Mouse (Mus musculus) lung, embryonic 14.5 days (tissue): ENCODE data around the gene Bmp6. TPM values are rescaled to one million over a fixed set of nuclear protein-coding genes. Genes with fewer than 3 reads are reported as not detected.

ENCODE experiments used
- ATAC-seq: fragments of 200-750 bp; cut with Nextera tagmentation; 2 replicates; pipeline ENCODE4 v1.8.0; 2017; ENCODE audit warnings: mild to moderate bottlenecking, moderate TSS enrichment, moderate library complexity; ENCODE audit not compliant: insufficient read depth
- DNase-seq: peaks from one replicate; pipeline ENCODE4 v3.0.0-alpha.2; 2015
- H3K27ac ChIP-seq: fragments of 300-500 bp; sonication (generic); 2 replicates; pipeline ENCODE4 v1.5.1; 2014; ENCODE audit warnings: low read depth, mild to moderate bottlenecking, moderate library complexity
- H3K27me3 ChIP-seq: fragments of 300-500 bp; sonication (generic); 2 replicates; pipeline ENCODE4 v1.6.1; 2014; ENCODE audit warnings: low read length, control low read depth; ENCODE audit not compliant: insufficient read depth
- H3K36me3 ChIP-seq: fragments of 300-500 bp; sonication (generic); 2 replicates; pipeline ENCODE4 v1.6.1; 2014; ENCODE audit warnings: control low read depth; ENCODE audit not compliant: insufficient read depth
- H3K4me1 ChIP-seq: fragments of 300-500 bp; sonication (generic); 2 replicates; pipeline ENCODE4 v1.6.1; 2014; ENCODE audit warnings: antibody characterized with exemption, control low read depth; ENCODE audit not compliant: insufficient read depth
- H3K4me2 ChIP-seq: fragments of 300-500 bp; sonication (generic); 2 replicates; pipeline ENCODE4 v1.6.1; 2014; ENCODE audit warnings: mild to moderate bottlenecking
- H3K4me3 ChIP-seq: fragments of 300-500 bp; sonication (generic); 2 replicates; pipeline ENCODE4 v1.5.1; 2014; ENCODE audit warnings: low read depth, low read length
- H3K9ac ChIP-seq: fragments of 300-500 bp; sonication (generic); 2 replicates; pipeline ENCODE4 v1.6.1; 2014
- H3K9me3 ChIP-seq: fragments of 300-500 bp; sonication (generic); 2 replicates; pipeline ENCODE4 v1.6.1; 2016; ENCODE audit warnings: low read depth, low read length, control low read depth
- CTCF ChIP-seq: IDR thresholded peaks from 2 replicates; pipeline ENCODE4 v1.5.1; 2016; ENCODE audit warnings: antibody characterized with exemption, low read depth
- WGBS: fragments of 180-500 bp; shearing (Covaris S2); extraction: QIAGEN DNeasy Blood & Tissue Kit; methylation state at CpG from one replicate; pipeline ENCODE4 v1.1.7; 2014; 5-methylcytosine and 5-hydroxymethylcytosine counted together
- polyA plus RNA-seq: library from polyadenylated mRNA; unstranded; fragments of >200 nt; fragmentation: Nextera tagmentation; extraction: Ambion mirVana; gene quantifications from 2 replicates; pipeline ENCODE4 v1.2.1, GENCODE M21; 2014

Gene Bmp6
- polyA plus RNA-seq, 1 experiment from 2014 or later = 1.1 TPM

GRCm38 (mm10) chr13:38425294-38425693 is 80.4 kb downstream of the Bmp6 start:
- ATAC-seq (no peak), DNase-seq (no peak)
- no peak overlapping the region for H3K4me3 ChIP-seq
- WGBS = 65% methylated on average over 6 of the region's 6 CpGs
- no peaks in the 10 kb centered on the region for H3K36me3 ChIP-seq
- no peaks in the 10 kb centered on the region for H3K4me1 ChIP-seq
- no peak for TF ChIP-seq CTCF
- no peaks in the 10 kb centered on the region for H3K9me3 ChIP-seq
- no peak overlapping the region for H3K9ac ChIP-seq
- H3K27ac ChIP-seq = no peak overlapping the region
- H3K27me3 ChIP-seq = no peaks in the 10 kb centered on the region
- H3K4me2 ChIP-seq = no peak overlapping the region

DNA sequence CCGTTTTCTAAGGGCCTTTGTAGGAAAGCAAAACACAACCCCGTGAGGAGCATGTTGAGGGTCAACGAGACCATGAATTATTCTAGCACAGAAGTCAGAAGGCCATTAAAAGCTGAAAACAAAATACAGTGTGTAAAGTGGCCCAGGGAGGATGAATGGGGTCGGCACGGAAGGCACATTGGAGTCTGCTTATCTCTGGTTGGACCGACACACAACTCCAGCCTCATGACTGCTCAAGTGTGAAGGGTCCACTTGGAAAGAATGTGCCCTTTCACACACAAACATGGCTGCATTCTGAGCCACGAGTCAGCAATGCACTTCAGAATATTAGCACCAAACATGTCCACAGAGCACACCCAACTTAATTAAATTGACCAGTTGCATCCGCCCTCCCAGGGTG is 84.8 kb downstream of the Bmp6 start:
- no peak overlapping the region for H3K27ac ChIP-seq
- H3K4me1 ChIP-seq = no peaks in the 10 kb centered on the region
- TF ChIP-seq CTCF = no peak
- ATAC-seq (no peak), DNase-seq (no peak)
- H3K27me3 ChIP-seq = no peaks in the 10 kb centered on the region
- H3K9ac ChIP-seq = no peak overlapping the region
- H3K4me3 ChIP-seq = no peak overlapping the region
- WGBS = 68% methylated on average over 8 of the region's 8 CpGs
- H3K36me3 ChIP-seq = no peaks in the 10 kb centered on the region
- H3K9me3 ChIP-seq = no peaks in the 10 kb centered on the region
- no peak overlapping the region for H3K4me2 ChIP-seq

DNA sequence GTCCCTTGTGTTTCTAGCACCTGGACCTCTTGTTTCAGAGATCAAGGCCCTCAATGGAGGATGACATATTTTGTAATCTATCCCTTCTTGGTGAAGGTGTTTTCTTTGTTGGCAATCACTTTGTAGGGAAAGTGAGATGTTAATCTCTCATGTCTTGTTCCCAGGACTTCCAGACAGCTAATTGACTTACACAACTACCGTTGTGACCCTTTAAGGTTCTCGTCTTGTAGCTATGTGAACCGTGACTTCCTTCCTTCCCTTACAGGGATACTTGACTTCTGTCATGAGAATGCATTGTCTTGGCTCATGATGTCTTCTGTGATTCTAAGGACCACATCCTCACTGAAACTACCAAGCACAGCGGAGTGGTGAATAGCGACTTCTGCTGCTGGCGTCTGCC is 85.2 kb downstream of the Bmp6 start:
- Histone ChIP-seq H3K27me3 (no peaks in the 10 kb centered on the region), H3K36me3 (no peaks in the 10 kb centered on the region), H3K9ac (no peak overlapping the region), H3K4me2 (no peak overlapping the region), H3K4me3 (no peak overlapping the region), H3K9me3 (no peaks in the 10 kb centered on the region), H3K27ac (no peak overlapping the region), H3K4me1 (no peaks in the 10 kb centered on the region)
- no peak for TF ChIP-seq CTCF
- ATAC-seq = no peak
- WGBS = 83% methylated on average over 6 of the region's 6 CpGs
- no peak for DNase-seq

DNA sequence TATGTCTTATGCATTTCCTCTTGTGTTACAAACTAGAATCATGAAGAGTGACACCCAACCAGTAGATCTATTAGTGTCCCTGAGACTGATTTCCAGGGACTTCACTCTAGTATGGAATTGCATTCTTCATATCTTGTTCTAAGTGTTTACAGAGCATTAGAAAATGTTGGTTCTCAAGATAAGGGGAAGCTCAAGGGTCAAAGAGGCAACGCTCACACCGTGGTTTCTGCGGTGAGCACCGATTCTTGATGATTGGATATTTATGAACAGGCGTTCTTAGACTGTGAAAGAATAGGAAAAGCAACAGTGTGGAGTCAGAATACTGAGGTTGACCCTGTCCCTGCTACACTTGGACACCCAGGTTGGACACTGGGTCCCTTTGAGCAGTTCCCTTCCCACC is 89.9 kb downstream of the Bmp6 start:
- no peaks in the 10 kb centered on the region for H3K4me1 ChIP-seq
- ATAC-seq = no peak
- WGBS = 54% methylated on average over 5 of the region's 5 CpGs

GRCm38 (mm10) chr13:38437930-38438329 is 93.0 kb downstream of the Bmp6 start:
- ATAC-seq = no peak
- H3K4me3 ChIP-seq = no peak overlapping the region
- H3K9me3 ChIP-seq = no peaks in the 10 kb centered on the region
- H3K27me3 ChIP-seq = no peaks in the 10 kb centered on the region
- DNase-seq = peak; percentile 66
- no peaks in the 10 kb centered on the region for H3K4me1 ChIP-seq
- WGBS = 41% methylated on average over 5 of the region's 5 CpGs
- H3K36me3 ChIP-seq = no peaks in the 10 kb centered on the region
- TF ChIP-seq CTCF = peak; percentile 71
- no peak overlapping the region for H3K4me2 ChIP-seq
- H3K27ac ChIP-seq = no peak overlapping the region
- no peak overlapping the region for H3K9ac ChIP-seq

More for the DNA sequence above, 89.9 kb downstream of the Bmp6 start:
- TF ChIP-seq CTCF = no peak
- Histone ChIP-seq H3K9me3 (no peaks in the 10 kb centered on the region), H3K4me2 (no peak overlapping the region), H3K36me3 (no peaks in the 10 kb centered on the region), H3K9ac (no peak overlapping the region), H3K27ac (no peak overlapping the region), H3K27me3 (no peaks in the 10 kb centered on the region), H3K4me3 (no peak overlapping the region)
- no peak for DNase-seq

DNA sequence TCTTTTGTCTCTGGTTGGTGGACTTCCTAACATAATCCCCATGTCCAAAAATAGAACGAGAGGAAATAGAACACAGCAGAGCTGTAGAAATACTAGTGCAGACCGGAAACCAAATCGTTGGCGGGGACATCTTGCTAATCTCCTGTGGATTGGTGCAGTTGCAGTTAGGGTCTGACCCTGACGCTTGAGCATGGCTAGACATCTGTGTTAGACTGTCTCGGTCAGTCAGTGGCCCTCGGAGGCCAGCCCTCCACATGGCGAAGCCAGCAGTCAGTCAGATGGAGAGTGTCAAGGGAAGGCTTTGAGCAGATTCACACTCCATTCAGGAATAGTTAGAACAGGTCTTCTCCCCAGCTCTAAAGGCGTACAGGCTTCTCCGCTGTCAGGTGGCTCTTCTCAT is 95.3 kb downstream of the Bmp6 start:
- WGBS = 71% methylated on average over 10 of the region's 10 CpGs
- no peak for ATAC-seq
- H3K4me3 ChIP-seq = no peak overlapping the region

GRCm38 (mm10) chr13:38448516-38449015 is 103.7 kb downstream of the Bmp6 start:
- ATAC-seq (no peak), DNase-seq (no peak)
- no peaks in the 10 kb centered on the region for H3K4me1 ChIP-seq
- H3K9me3 ChIP-seq = no peaks in the 10 kb centered on the region
- H3K4me2 ChIP-seq = no peak overlapping the region
- 69% methylated on average over 6 of the region's 6 CpGs for WGBS
- no peaks in the 10 kb centered on the region for H3K27me3 ChIP-seq
- no peak for TF ChIP-seq CTCF
- H3K4me3 ChIP-seq = no peak overlapping the region
- no peak overlapping the region for H3K9ac ChIP-seq
- no peaks in the 10 kb centered on the region for H3K36me3 ChIP-seq
- no peak overlapping the region for H3K27ac ChIP-seq

More for the DNA sequence above, 95.3 kb downstream of the Bmp6 start:
- Histone ChIP-seq H3K36me3 (no peaks in the 10 kb centered on the region), H3K9ac (no peak overlapping the region), H3K27ac (no peak overlapping the region), H3K4me2 (no peak overlapping the region), H3K9me3 (no peaks in the 10 kb centered on the region), H3K4me1 (no peaks in the 10 kb centered on the region), H3K27me3 (no peaks in the 10 kb centered on the region)
- DNase-seq = no peak
- no peak for TF ChIP-seq CTCF
